Mouse (Mus musculus) T-helper 17 cell (primary cell): ENCODE results near the gene Hibch.
"Not testable (repeated sequence)": the region's sequence is repeated elsewhere in the genome, so short reads cannot be mapped to it uniquely, and the experiment has no call there.

Experiments used
- in situ Hi-C, 2 experiments: fragments of 300-600 bp; cut with MboI, MseI; formaldehyde crosslinking; loops; 1 replicate in 1 of 2; 2 replicates in 1 of 2; pipeline ENCODE4 v1.15.1; 2025; ENCODE audit warnings: high pct_unique_total_duplicates in 2 of 2

Hibch gene

DNA sequence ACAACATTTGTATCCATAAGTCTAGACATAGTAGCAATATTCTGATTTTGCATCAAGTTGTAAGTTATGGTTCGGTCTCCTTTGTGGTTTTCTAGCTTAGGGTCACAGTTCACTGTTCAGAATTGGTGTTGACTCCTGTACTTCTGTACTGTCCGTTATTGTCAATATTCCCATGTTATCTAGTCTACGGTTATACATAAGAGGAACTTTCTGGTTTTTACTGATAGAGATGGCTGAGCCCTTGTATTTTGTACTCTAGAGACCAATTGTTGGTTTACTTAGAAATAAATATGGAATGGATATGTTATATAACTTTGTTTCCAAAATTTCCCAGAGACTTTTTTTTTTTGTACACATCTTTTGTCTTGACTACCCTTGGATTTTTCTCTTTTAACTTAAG lies 21.3 kb downstream of the Hibch start:
- in situ Hi-C loops: loop anchor here in 1 of 2 experiments (10.0 kb wide), 1 partner anchor 89 kb away; no protein-coding TSS in a partner anchor

GRCm38 (mm10) chr1:52867876-52868275 lies 23.1 kb downstream of the Hibch start:
- in situ Hi-C loops: loop anchor here in 1 of 2 experiments (10.0 kb wide), 1 partner anchor 87 kb away; no protein-coding TSS in a partner anchor

DNA sequence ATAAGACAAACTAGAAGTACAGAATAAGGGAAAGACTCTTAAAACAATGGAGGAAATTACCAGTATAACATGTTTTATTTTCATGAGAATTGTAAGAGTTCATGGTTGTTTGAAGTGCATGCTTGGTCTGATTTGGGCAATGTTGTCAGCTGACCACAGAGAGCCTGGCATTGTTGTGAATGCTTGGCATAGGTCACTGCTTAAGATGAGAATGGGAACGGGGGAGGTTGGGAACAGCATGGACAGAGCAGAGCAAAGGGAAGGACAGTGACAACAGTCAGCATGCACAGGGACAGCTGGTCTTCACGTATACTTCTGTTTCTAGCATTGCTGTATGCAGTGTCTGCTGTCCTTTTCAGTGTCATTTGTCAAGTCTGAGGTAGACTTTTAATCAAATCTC lies 39.5 kb downstream of the Hibch start:
- in situ Hi-C loops: no loop called here

DNA sequence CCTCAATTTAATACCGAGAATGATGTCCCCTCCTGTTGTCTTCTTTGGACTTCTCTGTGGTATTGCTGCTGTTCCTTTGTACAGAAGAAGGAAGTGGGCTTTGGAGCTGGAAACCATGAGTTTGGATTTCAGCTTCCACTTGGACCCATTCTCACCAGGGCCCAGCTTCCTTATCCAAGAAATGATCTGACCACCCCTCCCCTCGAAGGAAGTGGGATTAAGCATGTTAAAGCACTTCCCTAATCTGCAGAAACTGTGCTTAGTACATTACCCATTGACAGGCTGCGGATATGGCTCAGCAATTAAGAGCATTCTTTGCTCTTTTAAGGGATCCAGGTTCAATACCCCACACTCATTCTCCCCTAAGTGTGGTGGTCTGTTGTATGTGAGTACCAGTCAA lies 65.1 kb downstream of the Hibch start:
- in situ Hi-C loops: no loop called here

DNA sequence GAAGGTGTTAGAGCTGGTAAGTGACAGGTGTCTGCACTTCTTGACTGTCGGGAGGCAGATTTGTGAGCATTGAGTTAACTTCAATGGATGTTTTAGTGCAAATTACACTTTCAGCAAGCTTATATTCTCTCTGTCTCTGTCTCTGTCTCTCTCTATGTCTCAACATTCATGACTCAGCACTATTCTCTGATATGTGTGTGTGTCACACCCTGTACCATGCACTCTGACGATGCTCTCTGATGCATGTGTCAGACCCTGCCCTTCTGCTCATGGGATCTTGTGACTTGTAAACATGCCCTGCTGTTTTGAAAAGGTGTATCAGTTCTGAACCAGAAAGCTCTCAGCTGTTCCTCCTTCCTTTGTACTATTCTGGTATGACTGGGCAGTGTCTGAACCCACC lies 71.9 kb downstream of the Hibch start:
- in situ Hi-C loops: loop anchor here (5.0 kb wide), 2 partner anchors 44 to 51 kb away; no protein-coding TSS in a partner anchor

GRCm38 (mm10) chr1:52918897-52919296 lies 74.2 kb downstream of the Hibch start:
- in situ Hi-C loops: loop anchor here (5.0 kb wide), 2 partner anchors 47 to 48 kb away; no protein-coding TSS in a partner anchor

GRCm38 (mm10) chr1:52924482-52924881 lies 79.8 kb downstream of the Hibch start:
- in situ Hi-C loops: not testable (repeated sequence)

- in situ Hi-C loops: loop anchor here in 1 of 2 experiments (10.0 kb wide), 1 partner anchor 1780 kb away; no protein-coding TSS in a partner anchor
Observed at GRCm38 (mm10) chr1:52934494-52934893, 89.8 kb downstream of the Hibch start.

- in situ Hi-C loops: loop anchor here in 1 of 2 experiments (10.0 kb wide), 1 partner anchor 1784 kb away; no protein-coding TSS in a partner anchor
Observed at GRCm38 (mm10) chr1:52939021-52939420, 94.3 kb downstream of the Hibch start.

DNA sequence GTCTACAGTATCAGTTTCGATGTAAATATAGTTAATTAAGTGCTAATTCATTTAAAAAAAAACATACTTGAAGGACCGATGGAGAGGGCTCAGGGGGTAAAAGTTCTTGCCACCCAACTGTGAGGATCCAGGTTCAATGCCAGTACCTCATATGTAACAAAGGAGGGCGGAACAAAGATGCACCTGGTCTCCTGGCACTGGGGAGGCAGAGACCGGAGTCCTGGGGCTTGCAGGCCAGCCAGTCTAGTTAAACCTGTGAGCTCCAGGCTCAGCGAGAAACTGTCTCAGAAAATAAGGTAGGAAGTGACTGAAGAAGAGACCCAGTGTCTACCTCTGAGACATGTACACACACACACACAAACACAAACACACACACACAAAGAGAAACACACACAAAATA lies 103.2 kb downstream of the Hibch start:
- in situ Hi-C loops: no loop called here

GRCm38 (mm10) chr1:52951146-52951868 lies 106.6 kb downstream of the Hibch start:
- in situ Hi-C loops: loop anchor here in 1 of 2 experiments (10.0 kb wide), 1 partner anchor 87 kb away; no protein-coding TSS in a partner anchor

- in situ Hi-C loops: loop anchor here in 1 of 2 experiments (10.0 kb wide), 1 partner anchor 87 kb away; no protein-coding TSS in a partner anchor
Observed at GRCm38 (mm10) chr1:52952143-52952542, 107.4 kb downstream of the Hibch start.

GRCm38 (mm10) chr1:52952551-52953397 lies 108.0 kb downstream of the Hibch start:
- in situ Hi-C loops: loop anchor here in 1 of 2 experiments (10.0 kb wide), 1 partner anchor 88 kb away; no protein-coding TSS in a partner anchor

GRCm38 (mm10) chr1:52953548-52953947 lies 108.8 kb downstream of the Hibch start:
- in situ Hi-C loops: loop anchor here in 1 of 2 experiments (10.0 kb wide), 1 partner anchor 89 kb away; no protein-coding TSS in a partner anchor

DNA sequence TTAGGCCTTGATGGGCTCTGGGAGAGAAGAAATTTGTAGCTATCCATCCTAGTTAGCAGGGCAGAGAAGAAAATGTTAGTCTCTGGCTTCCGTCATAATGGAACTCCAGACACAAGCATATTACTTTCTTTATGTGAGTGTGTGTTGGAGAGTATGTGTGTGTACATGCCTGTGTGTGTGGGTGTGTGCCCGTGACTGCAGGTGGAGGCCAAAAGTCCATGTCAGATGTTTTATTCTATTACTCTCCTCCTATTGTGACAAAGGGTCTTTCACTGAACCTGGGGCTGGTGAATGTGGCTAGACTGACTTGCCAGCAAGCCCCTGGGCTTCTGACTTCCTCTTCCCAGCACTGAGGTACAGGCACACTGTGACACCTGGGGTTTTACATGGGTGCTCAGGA lies 109.7 kb downstream of the Hibch start:
- in situ Hi-C loops: loop anchor here in 1 of 2 experiments (10.0 kb wide), 1 partner anchor 90 kb away; no protein-coding TSS in a partner anchor

- in situ Hi-C loops: loop anchor here (5.0 to 10.0 kb wide), 3 partner anchors 90 to 308 kb away; no protein-coding TSS in a partner anchor
Observed at GRCm38 (mm10) chr1:52955102-52955501, 110.4 kb downstream of the Hibch start.

DNA sequence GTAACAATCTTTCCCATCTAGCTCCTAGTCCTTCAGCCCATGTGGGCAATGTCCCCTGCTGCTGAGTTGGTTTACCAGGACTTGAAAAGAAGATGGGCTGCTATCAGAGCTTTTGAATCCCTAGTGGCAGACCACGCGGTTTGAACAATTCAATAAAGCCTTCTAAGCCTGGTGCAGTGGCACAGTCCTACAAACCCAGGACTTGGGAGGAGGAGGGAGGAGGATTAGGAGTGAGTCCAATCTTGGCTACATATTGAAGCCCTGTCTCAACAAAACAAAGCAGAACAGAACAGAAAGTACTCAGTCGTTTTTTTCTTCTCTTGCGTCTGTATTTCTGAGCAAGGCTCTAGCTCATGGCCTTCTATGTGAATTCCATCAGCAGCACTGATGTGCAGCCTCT lies 112.0 kb downstream of the Hibch start:
- in situ Hi-C loops: loop anchor here (5.0 to 10.0 kb wide), 3 partner anchors 92 to 309 kb away; no protein-coding TSS in a partner anchor

GRCm38 (mm10) chr1:52960191-52960590 lies 115.5 kb downstream of the Hibch start:
- in situ Hi-C loops: no loop called here

- in situ Hi-C loops: no loop called here
Observed at GRCm38 (mm10) chr1:52963097-52963496, 118.4 kb downstream of the Hibch start.

- in situ Hi-C loops: no loop called here
Observed at GRCm38 (mm10) chr1:52964581-52964980, 119.9 kb downstream of the Hibch start.
